Mouse (Mus musculus): Measurements from ENCODE around the gene Frmpd3.

GRCm38 (mm10) chrX:140402904-140403303 lies 60.8 kb downstream of the Frmpd3 start:
- TF ChIP-seq ZNF384 (IDR thresholded peaks at IDR 0.05; ENCODE audit: low read depth, low read length) (no peak), CTCF (conservative IDR thresholded peaks at IDR 0.05 in 1 of 2, IDR thresholded peaks at IDR 0.05 in 1 of 2; ENCODE audit: low read depth in 2 of 2, low read length in 2 of 2) (peak; percentile 27 to 63; a peak in 3 of 4 replicates), POLR2A (IDR thresholded peaks at IDR 0.05; ENCODE audit: low read depth, low read length) (no peak), ELF1 (IDR thresholded peaks at IDR 0.05; ENCODE audit: low read depth, low read length) (no peak), HCFC1 (IDR thresholded peaks at IDR 0.05; ENCODE audit: low read depth, low read length) (no peak), BHLHE40 (IDR thresholded peaks at IDR 0.05; ENCODE audit: low read depth, low read length) (no peak)
